Mouse (Mus musculus) frontal cortex, postnatal 25 days (tissue): ENCODE measurements around the gene Actr1a.
A peak's percentile ranks its signal among the peaks of the same experiment; 100 is the strongest.

Source experiments
- DNase-seq, 2 experiments: peaks; one replicate each; pipeline ENCODE4 v3.0.0; 2022; ENCODE audit warnings: low spot score in 2 of 2

The Actr1a gene

DNA sequence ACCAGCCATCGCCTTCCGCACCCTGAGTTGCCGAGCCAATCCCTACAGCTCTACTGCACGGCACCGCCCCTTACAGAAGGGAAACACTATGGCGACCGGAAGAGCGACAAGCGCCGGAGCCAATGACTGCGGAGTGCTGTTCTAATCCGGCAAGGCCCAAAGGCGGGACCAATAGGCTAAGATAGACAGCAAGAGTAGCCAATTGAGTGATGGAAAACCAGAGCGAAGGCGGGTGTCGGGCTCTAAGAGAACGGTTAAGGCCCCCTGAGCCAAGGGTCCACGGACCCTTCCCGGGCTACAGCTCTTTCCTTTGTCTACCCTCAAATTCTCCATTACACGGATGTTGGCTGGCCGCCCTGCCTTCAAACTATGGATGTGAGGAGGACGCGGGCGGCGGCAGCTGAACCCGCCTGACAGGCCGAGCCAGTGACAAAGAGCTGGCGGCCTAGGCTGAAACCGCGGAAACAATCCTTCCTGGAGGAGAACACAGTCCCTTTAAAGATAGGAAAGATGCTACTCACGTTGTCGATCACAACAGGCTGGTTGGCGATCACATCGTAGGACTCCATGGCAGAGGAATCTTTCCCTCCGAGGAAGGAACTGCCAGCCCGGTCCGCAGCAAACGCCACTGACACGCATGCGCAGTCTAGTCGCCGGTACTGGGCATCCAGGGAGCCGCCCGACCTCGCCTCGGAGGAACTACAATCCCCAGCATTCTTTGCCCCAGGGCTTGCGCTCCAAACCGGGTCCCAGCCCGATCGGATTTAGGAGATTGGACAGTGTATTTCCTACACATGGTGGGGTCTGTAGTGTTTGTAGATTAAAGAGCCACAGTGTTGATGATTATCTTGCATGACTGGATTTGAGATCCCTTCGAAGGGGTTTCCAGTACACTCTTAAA is at the start of gene Actr1a:
Actr1a (minus strand) TSS at position 640 of the 901 bp plus-strand sequence.
- DNase-seq: peak; percentile 97 to 98

DNA sequence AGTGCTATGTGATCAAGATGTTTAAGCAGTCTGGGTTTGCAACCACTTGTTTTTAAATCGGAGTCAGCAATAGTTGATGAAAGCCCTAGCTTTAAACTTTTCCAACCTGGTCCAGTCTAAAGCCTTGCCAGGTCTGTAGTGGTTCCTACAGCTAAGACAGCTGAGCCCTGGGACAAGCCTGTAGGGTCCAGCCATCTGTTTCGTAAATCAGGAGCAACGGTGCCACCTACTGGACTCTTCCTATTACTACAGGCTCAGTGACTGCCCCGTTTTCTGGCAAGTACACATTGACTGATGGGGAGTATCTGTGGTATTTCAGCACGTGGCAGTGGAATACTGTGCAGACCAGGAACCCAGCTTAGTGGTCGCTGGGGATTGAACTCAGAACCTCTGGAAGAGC is 48.7 kb upstream of the Actr1a start:
- peak; percentile 41 to 60 for DNase-seq

DNA sequence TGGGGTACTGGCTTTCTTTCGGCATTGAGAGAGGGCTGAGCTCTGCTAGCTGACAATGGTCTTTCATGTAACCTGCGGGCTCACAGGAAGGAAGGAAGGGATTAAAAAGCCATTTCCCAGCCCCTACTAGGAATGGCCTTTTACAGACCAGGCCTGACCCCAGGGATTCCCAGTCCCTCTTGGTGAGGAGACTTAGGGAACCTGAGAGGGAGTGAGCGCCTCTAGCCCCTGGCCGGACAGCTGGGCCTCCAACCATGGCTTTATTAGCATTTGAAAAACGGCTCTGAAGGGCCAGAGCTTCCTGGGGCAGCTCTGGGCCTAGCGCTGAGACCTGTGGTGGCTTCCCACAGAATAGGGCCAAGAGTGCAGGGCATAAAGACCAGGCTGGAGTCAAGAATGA is 48.0 kb upstream of the Actr1a start:
- no peak for DNase-seq

DNA sequence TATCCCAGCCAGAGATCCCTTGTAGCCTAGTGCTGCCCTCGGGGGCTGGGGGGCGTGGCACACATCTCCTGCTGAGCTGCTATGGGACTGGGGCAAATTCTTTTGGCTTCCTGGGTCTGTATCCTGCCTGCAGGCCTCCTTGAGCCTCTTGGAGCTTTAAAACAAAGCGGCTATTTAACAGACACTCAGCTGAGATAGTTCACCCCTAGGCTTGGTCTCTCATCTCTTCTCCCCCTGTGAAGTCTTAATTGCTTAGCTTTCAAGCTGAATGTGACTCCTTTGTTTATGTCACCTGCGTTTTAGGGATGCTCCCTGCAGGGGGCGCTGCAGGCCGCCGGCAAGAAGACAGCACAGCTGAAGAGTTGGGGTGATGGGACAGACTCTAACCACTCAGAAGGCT is 39.9 kb upstream of the Actr1a start:
- DNase-seq: no peak

DNA sequence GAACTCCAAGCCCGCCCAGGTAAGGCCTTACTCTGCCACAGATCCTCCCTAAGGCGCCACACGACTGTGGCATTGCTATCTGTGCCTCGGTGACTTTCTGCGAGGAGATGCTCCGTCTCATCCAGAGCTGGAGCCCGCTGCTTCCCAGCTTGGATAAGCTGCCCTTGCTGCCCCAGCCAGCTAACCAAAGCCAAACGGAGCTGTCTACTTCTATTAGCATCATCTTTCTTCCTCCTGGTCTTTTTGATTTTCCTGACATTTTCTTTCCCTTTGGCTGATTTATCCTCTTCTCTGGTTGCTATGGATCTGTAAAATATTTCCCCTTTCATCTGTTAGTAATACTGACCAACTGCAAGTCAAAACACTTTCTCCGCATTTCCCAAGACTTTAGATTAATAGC is 39.0 kb upstream of the Actr1a start:
- no peak for DNase-seq

DNA sequence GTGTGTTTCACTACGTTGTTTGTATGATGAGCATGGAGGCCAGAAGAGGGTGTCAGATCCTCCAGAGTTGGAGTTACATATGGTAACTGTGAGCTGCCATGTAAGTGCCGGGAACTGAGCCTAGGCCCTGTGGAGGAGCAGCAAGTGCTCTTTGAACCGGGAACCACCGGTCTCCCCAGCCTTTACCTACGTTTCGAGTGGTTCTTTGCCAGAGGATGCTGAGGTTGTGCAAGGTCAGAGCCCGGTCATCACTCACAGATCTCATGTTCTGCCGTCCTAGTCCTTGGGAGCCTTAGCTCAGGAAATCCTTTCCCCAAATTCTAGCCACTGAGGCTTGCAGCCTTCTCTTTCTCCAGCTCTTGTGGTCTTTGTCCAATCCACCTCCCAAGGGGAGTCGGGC is 38.6 kb upstream of the Actr1a start:
- DNase-seq: no peak

DNA sequence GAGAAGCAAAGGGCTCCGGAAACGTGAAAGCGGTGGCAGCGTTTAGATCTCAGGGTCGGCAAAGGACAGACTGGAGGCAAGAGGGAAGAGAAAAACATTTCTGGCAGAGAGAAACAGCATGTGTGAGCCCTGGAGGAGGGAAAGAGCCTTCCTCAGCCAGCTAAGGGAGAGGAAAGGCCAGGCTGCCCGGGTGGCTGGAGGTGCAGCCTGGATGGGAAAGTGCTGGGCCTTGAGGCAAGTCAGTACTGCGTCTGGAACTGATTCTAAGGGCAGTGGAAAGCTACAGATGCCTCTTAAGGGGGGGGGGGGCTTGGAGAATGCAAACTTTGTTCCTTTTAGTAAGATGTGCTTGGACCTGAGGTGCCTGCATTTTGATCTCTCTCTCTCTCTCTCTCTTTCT is 38.2 kb upstream of the Actr1a start:
- DNase-seq: no peak

DNA sequence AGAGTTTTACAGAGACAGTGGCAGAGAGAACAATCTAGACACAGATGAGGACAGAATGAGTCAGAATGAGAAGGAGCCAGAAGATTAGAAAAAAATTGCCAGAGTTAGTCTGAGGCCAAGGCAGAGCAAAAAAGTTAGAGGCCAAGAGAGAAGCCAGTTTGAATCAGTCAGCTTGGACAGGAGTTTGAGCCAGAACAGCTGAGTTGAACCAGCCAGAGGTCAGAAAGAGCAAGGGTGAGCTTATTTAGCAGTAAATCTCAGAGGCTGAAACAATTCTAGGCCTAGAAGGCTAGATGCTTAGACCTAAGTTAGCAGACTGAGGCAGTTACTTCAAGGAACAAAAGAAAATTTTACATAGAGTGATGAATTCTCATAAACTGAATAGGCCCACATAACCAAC is 33.7 kb upstream of the Actr1a start:
- no peak for DNase-seq

DNA sequence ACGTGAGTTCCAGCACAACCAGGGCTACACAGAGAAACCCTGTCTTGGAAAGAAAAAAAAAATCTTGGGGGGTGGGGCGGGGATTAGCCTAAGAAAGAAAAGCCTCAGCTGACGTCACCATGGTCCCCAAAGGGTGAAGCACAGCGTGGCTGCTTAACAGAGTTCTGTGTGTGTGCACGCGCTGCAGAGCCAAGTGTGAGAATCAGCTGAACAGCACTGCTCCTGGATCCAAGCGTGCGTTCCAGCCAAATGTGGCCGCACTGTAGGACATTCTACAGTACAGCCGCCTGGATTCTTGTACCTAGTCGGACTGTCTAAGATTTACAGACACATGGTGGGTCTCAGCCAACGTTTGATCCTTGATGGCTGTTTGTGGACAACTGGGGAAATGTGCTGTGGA is 30.9 kb upstream of the Actr1a start:
- no peak for DNase-seq

DNA sequence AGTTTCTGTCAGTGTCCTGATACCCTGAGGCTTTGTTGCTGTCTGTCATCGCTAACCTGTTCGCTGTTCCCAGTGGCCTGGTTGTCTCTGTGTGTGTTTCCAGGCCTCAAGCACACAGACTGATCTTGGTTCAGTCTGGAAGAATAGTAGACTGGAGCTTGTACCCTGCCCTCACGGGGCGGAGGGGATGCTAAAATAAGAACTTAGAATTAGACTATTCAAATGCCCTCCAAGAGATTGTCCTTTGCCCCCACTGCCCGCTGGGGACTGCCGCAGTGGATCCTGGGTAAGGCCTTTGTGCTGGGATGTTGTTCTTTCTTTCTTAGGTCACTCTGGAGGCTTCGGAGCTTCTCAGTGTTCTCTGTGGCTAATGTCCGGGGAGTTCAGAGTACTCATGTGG is 29.7 kb upstream of the Actr1a start:
- DNase-seq: no peak

DNA sequence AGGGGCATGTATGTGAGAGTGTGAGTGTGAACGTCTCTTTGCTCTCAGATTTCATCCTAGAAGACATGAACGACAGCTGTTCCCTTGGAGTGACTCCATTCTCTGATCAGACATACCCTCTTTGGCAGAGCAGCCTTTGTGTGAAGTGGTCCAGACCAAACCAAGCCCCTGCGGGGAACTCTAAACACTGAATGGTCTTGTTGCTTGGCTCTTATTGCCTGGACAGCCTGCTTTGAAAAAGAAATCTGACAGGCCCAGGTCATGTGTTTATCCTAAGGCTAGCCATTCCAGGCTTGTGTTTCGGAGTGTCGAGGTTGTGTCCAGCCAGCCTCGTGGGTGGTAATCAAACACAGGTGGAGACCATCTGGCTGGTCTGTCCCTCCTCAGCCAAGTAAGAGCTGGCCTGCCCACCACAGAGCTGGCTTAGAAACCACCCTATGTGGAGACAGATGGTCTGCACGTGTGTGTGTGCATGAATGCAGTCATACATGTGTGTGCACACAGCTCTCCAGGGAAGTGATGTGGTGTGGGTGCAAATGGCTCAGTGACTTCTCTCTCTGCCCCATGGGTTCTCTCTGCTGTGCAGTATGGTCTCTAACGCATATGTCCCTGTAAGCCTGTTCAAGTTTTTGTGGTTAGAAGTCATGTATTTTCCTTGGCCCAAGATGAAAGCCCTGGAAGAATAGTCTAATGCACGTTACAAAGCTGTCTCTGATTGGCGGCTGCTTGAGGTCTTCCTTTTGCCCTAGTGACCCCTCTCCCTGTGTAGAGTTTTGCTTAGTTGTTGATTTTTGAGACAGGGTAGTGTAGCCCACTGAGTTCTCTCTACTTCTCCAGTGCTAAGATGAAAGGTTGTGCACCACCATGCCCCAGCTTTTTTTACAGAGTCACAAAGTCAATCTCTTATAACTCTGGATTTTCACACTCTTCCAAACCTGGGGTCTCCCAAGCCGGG is 27.1 kb upstream of the Actr1a start:
- no peak for DNase-seq

DNA sequence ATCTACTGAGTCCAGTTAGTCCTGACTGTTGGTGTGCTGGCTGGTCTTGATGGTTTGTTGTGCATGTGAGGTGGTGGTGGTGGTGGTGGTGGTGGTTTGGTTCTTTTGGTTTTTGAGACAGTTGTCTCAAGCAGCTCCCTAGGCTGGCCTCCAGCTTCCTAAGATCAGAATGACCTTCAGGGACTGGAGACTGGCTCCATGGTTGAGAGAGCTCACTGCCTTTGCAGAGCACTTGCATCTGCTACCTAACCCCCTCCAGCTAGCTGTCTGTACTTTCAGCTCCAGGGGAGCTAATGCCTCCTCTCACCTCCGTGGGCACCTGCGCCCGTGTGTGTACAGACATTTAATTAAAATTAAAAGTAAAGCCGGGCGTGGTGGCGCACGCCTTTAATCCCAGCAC is 24.9 kb upstream of the Actr1a start:
- DNase-seq: no peak

DNA sequence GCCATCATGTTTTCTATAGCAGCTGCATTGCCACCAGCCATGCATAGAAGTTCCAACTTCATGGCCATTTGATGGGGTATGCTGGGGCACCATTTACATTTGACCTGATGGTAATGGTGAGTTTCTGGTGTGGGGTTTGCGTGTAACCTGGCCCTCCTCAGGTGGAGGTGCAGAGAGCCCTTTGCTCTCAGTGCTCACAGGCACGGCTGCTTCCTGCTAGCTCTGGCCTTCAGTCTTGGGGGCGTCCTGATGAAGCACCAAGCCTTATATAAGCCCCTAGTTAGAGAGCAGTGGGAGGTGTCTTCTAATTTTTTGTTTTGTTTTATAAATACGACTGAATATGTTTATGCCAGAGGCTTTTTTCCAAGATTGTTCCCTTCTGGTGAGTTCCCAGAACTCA is 22.5 kb upstream of the Actr1a start:
- DNase-seq: no peak

DNA sequence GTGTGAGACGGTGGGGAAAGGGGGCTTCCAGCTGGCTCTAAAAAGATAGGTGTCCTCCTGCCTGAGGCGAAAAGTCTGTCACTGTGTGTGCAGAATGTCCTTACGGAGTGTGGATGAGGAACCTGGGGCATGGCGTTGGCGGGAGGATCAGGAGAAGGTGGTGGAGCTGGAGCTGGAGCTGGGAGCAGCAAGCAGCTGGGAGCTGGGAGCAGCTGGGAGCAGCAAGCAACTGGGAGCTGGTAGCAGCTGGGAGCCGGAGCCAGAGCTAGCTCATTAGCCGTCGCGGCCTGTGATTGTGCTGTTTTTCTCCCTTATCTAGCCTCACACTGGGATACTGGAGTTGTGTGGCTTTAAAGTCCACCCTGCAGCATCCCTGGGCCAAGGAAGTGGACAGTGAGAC is 20.7 kb upstream of the Actr1a start:
- no peak for DNase-seq

DNA sequence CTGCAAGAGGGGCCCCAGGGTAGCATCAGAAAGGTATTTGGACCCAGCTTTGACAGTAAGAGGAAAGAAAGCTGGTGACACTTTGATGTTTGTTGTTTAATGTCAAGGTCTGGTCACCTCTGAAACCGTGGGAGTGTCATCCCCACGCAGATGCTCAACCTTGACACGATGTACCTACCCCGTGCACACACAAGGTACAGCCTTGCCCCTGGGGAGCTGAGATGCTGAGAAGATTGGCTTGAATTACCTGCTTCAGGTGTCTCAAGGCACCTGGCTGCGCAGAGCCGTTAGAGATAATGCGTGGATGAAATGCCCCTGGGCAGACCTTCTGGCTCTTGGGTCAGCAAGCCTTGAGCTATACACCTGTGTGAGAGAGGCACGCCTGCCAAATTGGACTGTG is 18.9 kb upstream of the Actr1a start:
- DNase-seq: no peak

DNA sequence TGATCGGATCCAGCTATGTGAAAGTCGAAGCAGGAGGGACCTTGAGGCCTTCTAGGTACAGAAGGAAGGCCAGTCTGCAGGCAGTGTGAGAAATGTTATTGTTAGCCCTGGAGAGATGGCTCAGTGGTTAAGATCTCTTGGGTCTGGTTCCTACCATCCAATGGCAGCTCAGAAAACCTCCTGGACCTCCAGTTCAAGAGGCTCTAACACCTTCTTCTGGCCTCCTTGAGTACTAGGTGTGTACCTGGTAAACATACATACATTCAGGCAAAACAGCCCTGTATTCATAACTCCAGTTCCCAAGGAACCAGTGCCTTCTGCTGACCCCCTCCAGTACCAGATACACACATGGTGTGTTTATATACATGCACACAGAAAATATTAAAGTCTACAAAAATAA is 18.4 kb upstream of the Actr1a start:
- DNase-seq: no peak

DNA sequence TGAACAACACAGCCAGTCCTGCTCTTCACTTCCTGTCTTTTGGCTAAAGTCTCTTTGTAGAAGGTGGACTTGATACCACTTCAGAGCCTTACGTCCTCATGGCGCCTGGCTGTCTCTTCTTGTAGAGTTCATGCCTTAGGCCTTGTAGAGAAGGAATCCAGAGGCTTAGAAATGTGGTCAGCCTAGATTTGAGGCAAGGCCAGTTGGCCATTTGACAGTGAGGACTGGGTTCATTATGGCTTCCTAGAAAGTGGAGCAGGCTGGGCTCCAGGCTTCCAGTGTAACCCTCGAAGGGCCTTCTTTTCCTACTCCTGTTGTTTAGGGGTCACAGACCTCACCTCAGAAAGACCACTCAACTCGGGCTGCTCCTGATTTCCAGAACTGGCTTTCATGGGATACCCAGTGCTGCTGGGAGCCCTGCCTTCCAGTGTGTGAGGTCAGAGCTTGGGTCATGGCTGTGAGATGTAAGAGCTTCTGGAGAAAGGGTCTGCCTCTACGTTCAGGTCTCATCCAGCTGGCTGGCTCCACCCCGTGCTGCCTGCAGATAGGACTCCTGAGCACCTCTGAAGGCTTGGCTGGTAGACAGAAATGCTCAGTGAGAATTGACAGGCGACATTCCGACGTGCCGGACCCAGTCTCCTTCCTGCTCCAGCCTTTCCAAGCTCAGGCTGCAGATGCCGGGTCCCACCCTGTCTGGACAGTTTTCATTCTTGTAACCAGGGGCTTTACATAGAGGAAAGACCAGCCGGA is 16.7 kb upstream of the Actr1a start:
- DNase-seq: no peak

DNA sequence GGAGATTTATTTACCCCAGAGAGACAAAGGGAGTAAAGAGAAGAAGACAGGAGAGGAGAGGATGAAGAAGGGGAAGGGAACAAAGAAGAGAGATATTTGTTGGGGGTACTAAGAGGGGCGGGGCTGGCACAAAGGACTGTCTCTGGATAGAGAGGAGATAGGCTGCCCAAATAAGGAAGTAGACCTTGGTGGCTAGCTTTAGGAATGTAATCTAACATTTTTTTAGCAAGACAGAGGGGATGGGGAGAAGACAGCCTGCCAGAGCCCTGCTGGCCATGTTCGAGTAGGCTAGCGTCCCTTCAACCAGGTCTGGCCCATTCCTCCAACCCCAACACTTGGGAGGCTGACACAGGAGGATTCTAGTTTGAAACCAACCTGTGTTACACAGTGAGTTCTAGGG is 14.0 kb upstream of the Actr1a start:
- no peak for DNase-seq

DNA sequence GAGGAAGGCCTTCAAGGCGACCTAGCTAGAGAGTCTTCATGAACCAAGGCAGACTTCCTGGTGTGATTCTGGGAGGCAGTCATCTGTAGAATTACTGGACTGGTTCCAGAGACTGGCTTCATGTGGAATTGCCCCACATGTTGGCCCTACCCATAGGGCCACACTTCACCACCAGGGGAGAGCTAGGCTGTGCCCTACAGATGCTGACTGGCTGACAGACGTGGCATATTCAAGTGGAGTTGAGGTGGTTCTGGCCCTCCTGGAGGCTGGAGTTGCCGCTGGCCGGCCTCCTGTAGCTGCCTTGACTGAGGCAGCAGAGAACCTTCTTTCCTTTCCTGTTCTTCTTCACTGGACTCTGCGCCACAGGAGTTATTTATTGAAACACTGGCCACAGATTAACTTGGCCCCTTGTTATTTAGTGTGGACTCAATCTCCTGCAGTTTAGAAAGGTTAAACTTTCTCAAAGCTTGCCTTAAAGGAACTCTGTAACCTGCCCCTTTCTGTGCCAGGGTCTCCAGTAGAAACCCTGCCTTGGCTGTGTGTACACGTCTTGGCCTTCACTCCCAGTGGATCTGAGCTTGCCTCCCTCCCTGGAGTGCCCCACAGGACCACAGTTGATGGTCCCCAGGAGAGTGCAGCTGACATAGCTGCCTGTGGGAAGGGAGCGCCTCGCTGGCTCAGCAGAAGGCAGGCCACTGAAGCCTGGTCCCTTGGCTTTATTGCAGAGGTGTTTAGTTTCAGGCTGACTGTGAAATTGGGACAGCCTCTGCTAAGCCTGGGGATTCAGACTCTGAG is 11.2 kb upstream of the Actr1a start:
- no peak for DNase-seq

DNA sequence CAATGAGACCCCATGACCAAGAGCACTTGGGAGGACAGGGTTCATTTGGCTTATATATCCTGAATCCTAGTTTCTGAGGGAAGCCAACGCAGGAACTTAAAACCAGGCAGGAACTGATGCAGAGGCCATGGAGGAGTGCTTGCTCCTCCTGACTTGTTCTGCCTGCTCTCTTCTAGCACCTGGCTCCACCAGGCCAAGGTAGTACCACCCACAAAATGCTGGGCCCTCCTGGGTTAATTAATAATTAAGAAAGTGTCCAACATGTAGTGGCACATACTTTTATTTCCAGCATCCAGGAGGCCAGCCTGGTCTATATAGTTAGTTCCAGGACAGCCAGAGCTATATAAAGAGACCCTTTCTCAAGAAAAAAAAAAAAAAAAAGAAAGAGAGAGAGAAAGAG is 8.5 kb upstream of the Actr1a start:
- DNase-seq: no peak

DNA sequence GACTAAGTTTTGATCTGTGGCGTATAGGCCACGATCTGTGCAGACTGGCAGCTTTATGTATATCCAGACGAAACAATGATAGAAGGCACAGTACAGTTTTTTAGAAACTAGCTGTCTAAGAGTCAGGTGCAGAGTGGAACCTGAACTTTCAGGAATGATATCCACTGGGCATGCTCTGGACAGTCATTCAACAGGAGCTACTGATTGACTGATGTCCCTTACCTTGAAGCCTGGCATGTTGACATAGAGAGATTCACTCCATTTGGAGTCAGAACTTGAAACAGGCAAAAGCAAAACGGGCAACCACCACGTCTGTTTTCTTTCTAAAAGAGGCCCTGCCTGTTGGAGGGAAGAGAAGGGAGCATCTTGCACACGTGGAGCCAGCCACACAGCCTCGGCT is 5.0 kb upstream of the Actr1a start:
- no peak for DNase-seq
